Comparison of ENCODE assay signal across 2 mouse cellular contexts in the genomic region with DNA sequence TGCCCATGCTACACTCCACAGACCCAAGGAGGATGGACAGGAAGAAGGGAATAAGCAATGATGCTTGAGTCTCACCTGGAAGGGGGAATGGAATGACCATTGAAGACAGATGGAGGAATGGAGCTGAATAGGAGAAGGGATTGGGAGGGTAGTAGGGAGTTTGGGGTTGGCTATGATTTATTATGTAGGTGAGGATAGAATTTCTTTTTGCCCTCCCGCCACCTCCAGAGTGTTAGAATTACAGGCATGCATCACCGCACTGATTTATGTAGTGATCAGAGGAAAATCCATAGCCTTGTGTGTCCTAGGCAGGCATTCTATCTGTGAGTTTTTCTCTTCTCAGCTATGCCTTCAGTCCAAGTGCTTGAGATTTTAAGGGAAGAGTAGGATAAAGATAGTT. TPM values are rescaled to one million over a fixed set of nuclear protein-coding genes. Genes with fewer than 3 reads are reported as not detected.
"Had no signal": no experiment of that assay in that cellular context is flagged by ENCODE, and none has a peak within 500 bp of the region (broad histone marks: within the 10 kb centered on the region; RNA-seq: fewer than 3 reads in every experiment).

No protein-coding gene starts in this region.

RNA-seq across cellular contexts. Expression of a gene that starts 36.8 kb away (rescaled TPM):
- polyA plus RNA-seq: erythroblast, embryonic 14.5 days; heart, adult 2 months had no signal
